Mouse (Mus musculus): ENCODE data around the gene Tmem230. TPM values are rescaled to one million over a fixed set of nuclear protein-coding genes. Genes with fewer than 3 reads are reported as not detected.
"Not testable (repeated sequence)": the region's sequence is repeated elsewhere in the genome, so short reads cannot be mapped to it uniquely, and the experiment has no call there.

Gene Tmem230
- polyA plus RNA-seq, 1 experiment from 2014 or later = 44.2 TPM

GRCm38 (mm10) chr2:132252542-132253528 lies 5.2 kb upstream of the Tmem230 start, which contains the start of gene Pcna:
Gene Pcna (minus strand): TSS chr2:132253314.
- Histone ChIP-seq H3K27me3 (ENCODE audit: control insufficient read depth, insufficient read depth, low read length) (no peaks in the 10 kb centered on the region), H3K9me3 (replicated peaks; ENCODE audit: control insufficient read depth, low read length) (no peaks in the 10 kb centered on the region), H3K36me3 (ENCODE audit: control insufficient read depth, insufficient read depth, low read length) (peaks cover 11% of the 10 kb centered on the region; the same call in 1 of the 2 replicates), H3K9ac (ENCODE audit: low read depth, low read length) (peak within 1 kb of the TSS; percentile 84), H3K4me3 (ENCODE audit: low read depth, low read length) (peak within 1 kb of the TSS; percentile 72), H3K4me2 (peak within 1 kb of the TSS; percentile 70), H3K4me1 (ENCODE audit: control insufficient read depth, insufficient read depth, low read length) (peaks cover 5% of the 10 kb centered on the region), H3K27ac (ENCODE audit: low read depth, low read length) (peak within 1 kb of the TSS; percentile 82)
- WGBS (ENCODE audit: insufficient replicate concordance) = under 1% methylated on average over 78 of the region's 79 CpGs
- ATAC-seq (replicated peaks; ENCODE audit: insufficient number of reproducible peaks, low FRiP score, low TSS enrichment) = peak; percentile 99

- Histone ChIP-seq H3K4me2 (peak overlapping the region; percentile 70), H3K27ac (ENCODE audit: low read depth, low read length) (peak overlapping the region; percentile 82), H3K27me3 (ENCODE audit: control insufficient read depth, insufficient read depth, low read length) (no peaks in the 10 kb centered on the region), H3K4me1 (ENCODE audit: control insufficient read depth, insufficient read depth, low read length) (peaks cover 6% of the 10 kb centered on the region), H3K4me3 (ENCODE audit: low read depth, low read length) (peak overlapping the region; percentile 72), H3K9ac (ENCODE audit: low read depth, low read length) (peak overlapping the region; percentile 84), H3K36me3 (ENCODE audit: control insufficient read depth, insufficient read depth, low read length) (peaks cover 11% of the 10 kb centered on the region; the same call in 1 of the 2 replicates), H3K9me3 (replicated peaks; ENCODE audit: control insufficient read depth, low read length) (no peaks in the 10 kb centered on the region)
- no peak for ATAC-seq (replicated peaks; ENCODE audit: insufficient number of reproducible peaks, low FRiP score, low TSS enrichment)
- 13% methylated on average over 8 of the region's 8 CpGs for WGBS (ENCODE audit: insufficient replicate concordance)
Observed at GRCm38 (mm10) chr2:132251911-132252310, 4.3 kb upstream of the Tmem230 start.

- H3K4me2 ChIP-seq = no peak overlapping the region
- 0 out of 2 replicates have a peak, but pooled peaks cover 4% of the 10 kb centered on the region for H3K4me1 ChIP-seq (ENCODE audit: control insufficient read depth, insufficient read depth, low read length)
- no peak overlapping the region for H3K4me3 ChIP-seq (ENCODE audit: low read depth, low read length)
- no peak for ATAC-seq (replicated peaks; ENCODE audit: insufficient number of reproducible peaks, low FRiP score, low TSS enrichment)
- no peaks in the 10 kb centered on the region for H3K9me3 ChIP-seq (replicated peaks; ENCODE audit: control insufficient read depth, low read length)
- no peak overlapping the region for H3K27ac ChIP-seq (ENCODE audit: low read depth, low read length)
- 93% methylated on average over 3 of the region's 3 CpGs for WGBS (ENCODE audit: insufficient replicate concordance)
- H3K9ac ChIP-seq (ENCODE audit: low read depth, low read length) = no peak overlapping the region
- no peaks in the 10 kb centered on the region for H3K27me3 ChIP-seq (ENCODE audit: control insufficient read depth, insufficient read depth, low read length)
- peaks cover 5% of the 10 kb centered on the region for H3K36me3 ChIP-seq (ENCODE audit: control insufficient read depth, insufficient read depth, low read length)
Observed at GRCm38 (mm10) chr2:132243370-132243769, 4.2 kb downstream of the Tmem230 start.

- not testable (repeated sequence) for H3K27me3 ChIP-seq (ENCODE audit: control insufficient read depth, insufficient read depth, low read length); H3K4me3 ChIP-seq (ENCODE audit: low read depth, low read length); H3K27ac ChIP-seq (ENCODE audit: low read depth, low read length); H3K36me3 ChIP-seq (ENCODE audit: control insufficient read depth, insufficient read depth, low read length); ATAC-seq (replicated peaks; ENCODE audit: insufficient number of reproducible peaks, low FRiP score, low TSS enrichment); H3K9me3 ChIP-seq (replicated peaks; ENCODE audit: control insufficient read depth, low read length); H3K4me1 ChIP-seq (ENCODE audit: control insufficient read depth, insufficient read depth, low read length); H3K9ac ChIP-seq (ENCODE audit: low read depth, low read length); H3K4me2 ChIP-seq
- 17% methylated on average over 7 of the region's 10 CpGs for WGBS (ENCODE audit: insufficient replicate concordance)
Observed at GRCm38 (mm10) chr2:132240457-132240856, 7.2 kb downstream of the Tmem230 start.

GRCm38 (mm10) chr2:132239434-132239833 lies 8.2 kb downstream of the Tmem230 start:
- not testable (repeated sequence) for H3K4me2 ChIP-seq; H3K4me1 ChIP-seq (ENCODE audit: control insufficient read depth, insufficient read depth, low read length); H3K27me3 ChIP-seq (ENCODE audit: control insufficient read depth, insufficient read depth, low read length); H3K9me3 ChIP-seq (replicated peaks; ENCODE audit: control insufficient read depth, low read length); H3K9ac ChIP-seq (ENCODE audit: low read depth, low read length); H3K36me3 ChIP-seq (ENCODE audit: control insufficient read depth, insufficient read depth, low read length); H3K27ac ChIP-seq (ENCODE audit: low read depth, low read length); ATAC-seq (replicated peaks; ENCODE audit: insufficient number of reproducible peaks, low FRiP score, low TSS enrichment); H3K4me3 ChIP-seq (ENCODE audit: low read depth, low read length)
- 79% methylated on average over 3 of the region's 3 CpGs for WGBS (ENCODE audit: insufficient replicate concordance)

GRCm38 (mm10) chr2:132235975-132236374 lies 11.6 kb downstream of the Tmem230 start:
- no peak for ATAC-seq (replicated peaks; ENCODE audit: insufficient number of reproducible peaks, low FRiP score, low TSS enrichment)
- H3K4me1 ChIP-seq (ENCODE audit: control insufficient read depth, insufficient read depth, low read length) = no peaks in the 10 kb centered on the region
- H3K9me3 ChIP-seq (replicated peaks; ENCODE audit: control insufficient read depth, low read length) = no peaks in the 10 kb centered on the region
- H3K4me2 ChIP-seq = no peak overlapping the region
- H3K27me3 ChIP-seq (ENCODE audit: control insufficient read depth, insufficient read depth, low read length) = no peaks in the 10 kb centered on the region
- H3K4me3 ChIP-seq (ENCODE audit: low read depth, low read length) = no peak overlapping the region
- H3K9ac ChIP-seq (ENCODE audit: low read depth, low read length) = no peak overlapping the region
- WGBS (ENCODE audit: insufficient replicate concordance) = 68% methylated on average over 7 of the region's 7 CpGs
- H3K36me3 ChIP-seq (ENCODE audit: control insufficient read depth, insufficient read depth, low read length) = no peaks in the 10 kb centered on the region
- H3K27ac ChIP-seq (ENCODE audit: low read depth, low read length) = no peak overlapping the region

GRCm38 (mm10) chr2:132235291-132235690 lies 12.3 kb downstream of the Tmem230 start:
- 22% methylated on average over 2 of the region's 2 CpGs for WGBS (ENCODE audit: insufficient replicate concordance)
- H3K4me1 ChIP-seq (ENCODE audit: control insufficient read depth, insufficient read depth, low read length) = no peaks in the 10 kb centered on the region
- ATAC-seq (replicated peaks; ENCODE audit: insufficient number of reproducible peaks, low FRiP score, low TSS enrichment) = no peak
- H3K4me2 ChIP-seq = no peak overlapping the region
- H3K9ac ChIP-seq (ENCODE audit: low read depth, low read length) = no peak overlapping the region
- H3K27me3 ChIP-seq (ENCODE audit: control insufficient read depth, insufficient read depth, low read length) = no peaks in the 10 kb centered on the region
- H3K36me3 ChIP-seq (ENCODE audit: control insufficient read depth, insufficient read depth, low read length) = no peaks in the 10 kb centered on the region
- H3K4me3 ChIP-seq (ENCODE audit: low read depth, low read length) = no peak overlapping the region
- no peaks in the 10 kb centered on the region for H3K9me3 ChIP-seq (replicated peaks; ENCODE audit: control insufficient read depth, low read length)
- H3K27ac ChIP-seq (ENCODE audit: low read depth, low read length) = no peak overlapping the region

GRCm38 (mm10) chr2:132233985-132234765 lies 13.4 kb downstream of the Tmem230 start:
- Histone ChIP-seq H3K27ac (ENCODE audit: low read depth, low read length) (no peak overlapping the region), H3K4me3 (ENCODE audit: low read depth, low read length) (no peak overlapping the region), H3K36me3 (ENCODE audit: control insufficient read depth, insufficient read depth, low read length) (no peaks in the 10 kb centered on the region), H3K4me1 (ENCODE audit: control insufficient read depth, insufficient read depth, low read length) (no peaks in the 10 kb centered on the region), H3K4me2 (no peak overlapping the region), H3K9me3 (replicated peaks; ENCODE audit: control insufficient read depth, low read length) (no peaks in the 10 kb centered on the region), H3K27me3 (ENCODE audit: control insufficient read depth, insufficient read depth, low read length) (no peaks in the 10 kb centered on the region), H3K9ac (ENCODE audit: low read depth, low read length) (no peak overlapping the region)
- WGBS (ENCODE audit: insufficient replicate concordance) = 68% methylated on average over 16 of the region's 16 CpGs
- ATAC-seq (replicated peaks; ENCODE audit: insufficient number of reproducible peaks, low FRiP score, low TSS enrichment) = no peak

Measured in heart, embryonic 11.5 days (tissue).